Mouse (Mus musculus): ENCODE measurements around the gene Stpg2. TPM values are rescaled to one million over a fixed set of nuclear protein-coding genes. Genes with fewer than 3 reads are reported as not detected.

The Stpg2 gene
- polyA plus RNA-seq, 1 experiment = not detected

DNA sequence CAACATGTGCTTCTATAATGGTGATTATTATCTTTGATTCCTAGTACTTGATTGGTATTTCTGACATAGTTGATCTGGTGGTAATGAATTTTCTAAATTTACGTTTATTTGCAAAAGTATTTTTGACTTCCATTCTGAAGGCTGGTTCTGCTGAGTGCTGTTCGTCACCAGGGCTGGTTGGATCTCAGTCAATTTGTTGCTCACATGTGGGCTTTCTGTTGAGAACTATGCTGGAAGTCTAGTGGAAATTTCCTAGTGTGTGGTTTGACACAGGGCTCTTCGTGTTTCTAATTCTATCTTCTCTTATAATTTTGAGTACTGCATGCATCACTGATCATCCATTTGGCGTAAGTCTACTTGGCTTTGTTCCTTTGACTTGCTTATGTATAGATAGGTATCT is 504.3 kb downstream of the Stpg2 start:
- TF ChIP-seq POLR2A (IDR thresholded peaks at IDR 0.05; ENCODE audit: low read depth, low read length) (no peak), CTCF (IDR thresholded peaks at IDR 0.05; ENCODE audit: extremely low read depth, insufficient read depth, insufficient read length, insufficient replicate concordance) (no peak)
- WGBS = 83% methylated on average over 4 of the region's 4 CpGs
- no peak for DNase-seq (ENCODE audit: low read depth in 1 of 2, low spot score in 2 of 2)
- H3K4me3 ChIP-seq (ENCODE audit: extremely low read depth, insufficient read depth, insufficient read length) = no peak overlapping the region
- no peak overlapping the region for H3K27ac ChIP-seq (ENCODE audit: insufficient read depth, low read length)
- H3K36me3 ChIP-seq (ENCODE audit: control insufficient read depth, insufficient read depth, low read length) = no peaks in the 10 kb centered on the region
- no peaks in the 10 kb centered on the region for H3K4me1 ChIP-seq (ENCODE audit: control insufficient read depth, insufficient read depth, insufficient read length)
- H3K27me3 ChIP-seq (ENCODE audit: control insufficient read depth, insufficient read depth, low read length) = no peaks in the 10 kb centered on the region

DNA sequence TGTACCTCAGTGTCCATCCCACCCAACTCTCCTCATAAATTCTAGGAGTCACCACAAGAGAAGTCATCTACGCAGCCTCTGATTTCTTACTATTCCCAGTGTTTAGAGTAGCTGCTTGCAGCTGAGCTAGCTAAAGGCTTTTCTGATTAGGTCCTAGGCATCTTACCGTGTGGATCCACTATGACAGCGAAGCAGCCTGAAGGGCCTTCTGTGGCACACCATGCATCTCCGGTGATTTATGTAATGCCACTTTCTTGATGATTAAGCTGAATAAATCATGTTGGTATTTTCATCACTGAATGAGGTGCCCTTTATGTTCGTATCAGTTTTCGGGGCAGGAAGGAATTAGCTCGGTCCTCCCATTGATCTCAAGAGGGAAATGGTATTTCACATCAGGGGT is 523.3 kb downstream of the Stpg2 start:
- no peaks in the 10 kb centered on the region for H3K27me3 ChIP-seq (ENCODE audit: control insufficient read depth, insufficient read depth, low read length)
- DNase-seq (ENCODE audit: low read depth in 1 of 2, low spot score in 2 of 2) = no peak
- no peaks in the 10 kb centered on the region for H3K4me1 ChIP-seq (ENCODE audit: control insufficient read depth, insufficient read depth, insufficient read length)
- H3K36me3 ChIP-seq (ENCODE audit: control insufficient read depth, insufficient read depth, low read length) = no peaks in the 10 kb centered on the region
- H3K4me3 ChIP-seq (ENCODE audit: extremely low read depth, insufficient read depth, insufficient read length) = no peak overlapping the region
- no peak for TF ChIP-seq CTCF (IDR thresholded peaks at IDR 0.05; ENCODE audit: extremely low read depth, insufficient read depth, insufficient read length, insufficient replicate concordance)
- no peak overlapping the region for H3K27ac ChIP-seq (ENCODE audit: insufficient read depth, low read length)
- WGBS = 92% methylated on average over 7 of the region's 7 CpGs

DNA sequence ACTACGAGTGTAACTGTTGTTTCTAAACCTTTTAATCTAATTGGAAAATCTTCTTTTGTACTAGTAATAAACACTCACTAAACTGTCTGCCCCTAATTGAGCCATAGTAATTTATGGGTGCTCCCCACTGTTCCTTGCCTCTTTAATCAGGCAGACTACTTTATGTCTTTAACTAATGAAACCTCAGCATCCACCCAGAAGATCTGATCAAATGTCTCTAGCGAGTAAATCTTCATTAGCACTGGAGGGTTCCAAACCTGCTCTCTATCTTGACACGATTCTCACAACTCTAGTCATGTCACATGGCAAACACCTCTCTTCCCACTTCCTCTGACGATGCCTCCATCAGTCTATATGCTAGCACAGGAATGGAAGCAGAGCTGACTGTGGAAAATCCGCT is 523.8 kb downstream of the Stpg2 start:
- no peaks in the 10 kb centered on the region for H3K36me3 ChIP-seq (ENCODE audit: control insufficient read depth, insufficient read depth, low read length)
- H3K4me1 ChIP-seq (ENCODE audit: control insufficient read depth, insufficient read depth, insufficient read length) = no peaks in the 10 kb centered on the region
- no peak overlapping the region for H3K27ac ChIP-seq (ENCODE audit: insufficient read depth, low read length)
- H3K4me3 ChIP-seq (ENCODE audit: extremely low read depth, insufficient read depth, insufficient read length) = no peak overlapping the region
- H3K27me3 ChIP-seq (ENCODE audit: control insufficient read depth, insufficient read depth, low read length) = no peaks in the 10 kb centered on the region
- TF ChIP-seq POLR2A (IDR thresholded peaks at IDR 0.05; ENCODE audit: low read depth, low read length) = no peak
- TF ChIP-seq CTCF (IDR thresholded peaks at IDR 0.05; ENCODE audit: extremely low read depth, insufficient read depth, insufficient read length, insufficient replicate concordance) = no peak
- 78% methylated on average over 5 of the region's 5 CpGs for WGBS
- DNase-seq (ENCODE audit: low read depth in 1 of 2, low spot score in 2 of 2) = no peak

DNA sequence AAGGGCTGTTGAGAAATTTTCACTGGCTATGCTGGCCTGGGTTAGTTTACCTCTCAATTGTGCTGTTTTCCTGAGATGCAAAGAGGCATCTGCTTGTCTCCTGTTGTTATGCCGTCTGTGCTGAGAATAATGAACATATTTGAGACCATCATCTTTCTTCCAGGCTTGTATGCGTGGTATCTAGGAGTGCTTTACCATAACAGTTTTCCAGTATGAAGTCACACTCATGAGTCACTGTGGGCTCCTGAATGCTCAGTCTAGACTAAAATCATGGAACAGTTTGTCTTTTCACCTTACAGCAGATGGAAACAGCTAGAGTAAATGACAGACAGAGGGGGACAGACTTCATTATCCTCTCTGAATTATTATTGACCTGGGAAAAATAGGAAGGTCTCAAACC is 527.7 kb downstream of the Stpg2 start:
- no peak overlapping the region for H3K4me3 ChIP-seq (ENCODE audit: extremely low read depth, insufficient read depth, insufficient read length)
- H3K27me3 ChIP-seq (ENCODE audit: control insufficient read depth, insufficient read depth, low read length) = no peaks in the 10 kb centered on the region
- no peak overlapping the region for H3K27ac ChIP-seq (ENCODE audit: insufficient read depth, low read length)
- DNase-seq (ENCODE audit: low read depth in 1 of 2, low spot score in 2 of 2) = no peak
- no peaks in the 10 kb centered on the region for H3K36me3 ChIP-seq (ENCODE audit: control insufficient read depth, insufficient read depth, low read length)
- no peaks in the 10 kb centered on the region for H3K4me1 ChIP-seq (ENCODE audit: control insufficient read depth, insufficient read depth, insufficient read length)
- WGBS = 91% methylated on average over 2 of the region's 2 CpGs
- TF ChIP-seq CTCF (IDR thresholded peaks at IDR 0.05; ENCODE audit: extremely low read depth, insufficient read depth, insufficient read length, insufficient replicate concordance) (no peak), POLR2A (IDR thresholded peaks at IDR 0.05; ENCODE audit: low read depth, low read length) (no peak)

DNA sequence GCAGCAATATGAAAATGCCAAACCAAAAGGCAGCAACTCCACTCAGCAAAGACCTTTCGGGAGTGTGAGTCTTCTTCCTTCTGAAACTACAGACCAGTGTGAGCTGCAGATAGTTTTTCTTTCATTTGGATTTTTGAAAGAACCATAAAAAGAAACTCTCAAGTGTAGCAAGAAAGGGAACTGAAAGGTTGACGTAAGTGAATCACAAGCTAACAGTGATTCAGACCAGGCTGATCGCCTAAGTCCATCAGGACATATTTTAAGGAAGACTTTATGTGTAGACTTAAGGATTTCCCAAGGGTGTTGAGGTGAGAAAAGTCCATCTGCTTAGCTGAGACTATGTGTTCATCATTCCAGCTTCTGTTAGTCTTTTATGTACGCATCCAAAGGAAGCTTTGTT is 533.9 kb downstream of the Stpg2 start:
- Histone ChIP-seq H3K4me3 (ENCODE audit: extremely low read depth, insufficient read depth, insufficient read length) (no peak overlapping the region), H3K27me3 (ENCODE audit: control insufficient read depth, insufficient read depth, low read length) (no peaks in the 10 kb centered on the region), H3K27ac (ENCODE audit: insufficient read depth, low read length) (no peak overlapping the region), H3K36me3 (ENCODE audit: control insufficient read depth, insufficient read depth, low read length) (no peaks in the 10 kb centered on the region), H3K4me1 (ENCODE audit: control insufficient read depth, insufficient read depth, insufficient read length) (no peaks in the 10 kb centered on the region)
- DNase-seq (ENCODE audit: low read depth in 1 of 2, low spot score in 2 of 2) = no peak
- 89% methylated on average over 4 of the region's 4 CpGs for WGBS
- TF ChIP-seq CTCF (IDR thresholded peaks at IDR 0.05; ENCODE audit: extremely low read depth, insufficient read depth, insufficient read length, insufficient replicate concordance) (no peak), POLR2A (IDR thresholded peaks at IDR 0.05; ENCODE audit: low read depth, low read length) (no peak)

Other genes starting within 250 kb of the Stpg2 start
- 15.2 and 15.4 TPM in 2 replicates for gene Rap1gds1, start 130.5 kb upstream of the Stpg2 start, polyA plus RNA-seq (2012; rRNA removed)